Mouse (Mus musculus) intestine, embryonic 16.5 days (tissue): ENCODE measurements around the gene Opcml. TPM values are rescaled to one million over a fixed set of nuclear protein-coding genes. Genes with fewer than 3 reads are reported as not detected.
A peak's percentile ranks its signal among the peaks of the same experiment; 100 is the strongest.

Experiments used
- ATAC-seq: fragments of 200-750 bp; cut with Nextera tagmentation; 2 replicates; pipeline ENCODE4 v1.8.0; 2017; ENCODE audit warnings: moderate TSS enrichment, moderate library complexity
- H3K27ac ChIP-seq: fragments of 300-500 bp; sonication (generic); 2 replicates; pipeline ENCODE4 v1.5.1; 2014; ENCODE audit warnings: mild to moderate bottlenecking, low read length
- H3K27me3 ChIP-seq: fragments of 300-500 bp; sonication (generic); replicated peaks from 2 replicates; pipeline ENCODE4 v1.6.1; 2014; ENCODE audit warnings: low read length, control low read depth, mixed read lengths; ENCODE audit not compliant: control insufficient read depth, insufficient read depth
- H3K36me3 ChIP-seq: fragments of 300-500 bp; sonication (generic); 2 replicates; pipeline ENCODE4 v1.6.1; 2014; ENCODE audit warnings: low read length, control low read depth; ENCODE audit not compliant: control insufficient read depth, insufficient read depth
- H3K4me1 ChIP-seq: fragments of 300-500 bp; sonication (generic); 2 replicates; pipeline ENCODE4 v1.6.1; 2014; ENCODE audit warnings: low read length, control low read depth, mixed read lengths; ENCODE audit not compliant: control insufficient read depth, insufficient read depth
- H3K4me2 ChIP-seq: fragments of 300-500 bp; sonication (generic); 2 replicates; pipeline ENCODE4 v1.6.1; 2014; ENCODE audit warnings: low read depth, low read length, control low read depth
- H3K4me3 ChIP-seq: fragments of 300-500 bp; sonication (generic); 2 replicates; pipeline ENCODE4 v1.5.1; 2014; ENCODE audit warnings: mild to moderate bottlenecking, low read length
- H3K9ac ChIP-seq: fragments of 300-500 bp; sonication (generic); 2 replicates; pipeline ENCODE4 v1.6.1; 2014; ENCODE audit warnings: low read depth, low read length
- H3K9me3 ChIP-seq: fragments of 300-500 bp; sonication (generic); 2 replicates; pipeline ENCODE4 v1.6.1; 2016; ENCODE audit warnings: low read length, control low read depth; ENCODE audit not compliant: control insufficient read depth
- WGBS: fragments of 180-500 bp; shearing (Covaris S2); extraction: QIAGEN DNeasy Blood & Tissue Kit; methylation state at CpG from one replicate; pipeline ENCODE4 v1.1.7; 2014; 5-methylcytosine and 5-hydroxymethylcytosine counted together
- polyA plus RNA-seq: library from polyadenylated mRNA; unstranded; fragments of >200 nt; fragmentation: Nextera tagmentation; extraction: Ambion mirVana; gene quantifications from 2 replicates; pipeline ENCODE4 v1.2.1, GENCODE M21; 2015

The Opcml gene
- polyA plus RNA-seq, 1 experiment from 2014 or later = 3.1 TPM

DNA sequence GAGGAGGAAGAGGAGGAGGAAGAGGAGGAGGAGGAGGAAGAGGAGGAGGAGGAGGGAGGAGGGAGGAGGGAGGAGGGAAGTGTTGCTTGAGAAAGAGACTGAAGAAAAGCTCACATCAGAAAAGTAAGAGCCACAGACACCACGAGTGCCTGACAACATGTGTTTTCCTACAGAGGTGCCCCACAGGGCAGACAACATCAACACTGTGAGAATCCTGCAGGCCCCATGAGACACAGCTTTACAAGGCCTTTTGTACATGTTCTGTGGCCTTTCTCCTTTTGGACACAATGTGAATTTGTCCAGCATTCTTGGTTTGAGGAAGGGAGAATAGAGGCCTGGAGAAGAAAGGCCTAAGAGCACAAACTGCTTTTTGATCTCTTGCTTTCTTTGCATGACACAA is 471.4 kb downstream of the Opcml start:
- Histone ChIP-seq H3K4me1 (no peaks in the 10 kb centered on the region), H3K9me3 (no peaks in the 10 kb centered on the region), H3K27ac (no peak overlapping the region), H3K4me2 (no peak overlapping the region), H3K9ac (no peak overlapping the region), H3K27me3 (0 out of 2 replicates have a peak, but pooled peaks cover 2% of the 10 kb centered on the region), H3K36me3 (no peaks in the 10 kb centered on the region), H3K4me3 (no peak overlapping the region)
- ATAC-seq = no peak
- 68% methylated on average over 1 of the region's 1 CpGs for WGBS

DNA sequence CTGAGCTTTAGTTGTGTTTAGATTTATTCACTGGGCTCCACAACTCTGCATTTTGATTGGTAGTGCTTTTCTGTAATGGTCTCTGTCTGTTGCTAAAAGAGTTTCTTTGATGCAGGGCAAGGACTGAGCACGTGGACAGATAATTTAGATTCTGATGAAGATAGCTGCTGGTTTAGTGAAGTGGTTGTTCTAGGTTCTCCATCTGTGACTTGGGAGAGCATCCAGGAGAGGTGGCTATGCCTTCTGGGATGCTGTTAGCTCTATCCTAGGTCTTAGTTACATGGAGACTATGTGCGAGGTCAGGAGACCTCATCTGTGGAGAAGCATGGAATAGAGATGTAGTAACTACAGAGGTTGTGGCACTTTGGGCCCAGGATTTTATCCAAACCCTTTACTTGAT is 472.3 kb downstream of the Opcml start:
- H3K4me2 ChIP-seq = no peak overlapping the region
- no peak overlapping the region for H3K4me3 ChIP-seq
- no peaks in the 10 kb centered on the region for H3K36me3 ChIP-seq
- no peaks in the 10 kb centered on the region for H3K9me3 ChIP-seq
- H3K4me1 ChIP-seq = no peaks in the 10 kb centered on the region
- ATAC-seq = no peak
- whole genome bisulfite sequencing = 66% methylated on average over 2 of the region's 2 CpGs
- 0 out of 2 replicates have a peak, but pooled peaks cover 2% of the 10 kb centered on the region for H3K27me3 ChIP-seq
- no peak overlapping the region for H3K27ac ChIP-seq
- no peak overlapping the region for H3K9ac ChIP-seq

GRCm38 (mm10) chr9:28264761-28265160 is 474.2 kb downstream of the Opcml start:
- no peaks in the 10 kb centered on the region for H3K4me1 ChIP-seq
- H3K27ac ChIP-seq = no peak overlapping the region
- H3K9me3 ChIP-seq = no peaks in the 10 kb centered on the region
- H3K27me3 ChIP-seq = no peaks in the 10 kb centered on the region
- WGBS = 63% methylated on average over 6 of the region's 6 CpGs
- no peak overlapping the region for H3K9ac ChIP-seq
- H3K36me3 ChIP-seq = no peaks in the 10 kb centered on the region
- H3K4me3 ChIP-seq = no peak overlapping the region
- no peak overlapping the region for H3K4me2 ChIP-seq
- ATAC-seq = no peak

DNA sequence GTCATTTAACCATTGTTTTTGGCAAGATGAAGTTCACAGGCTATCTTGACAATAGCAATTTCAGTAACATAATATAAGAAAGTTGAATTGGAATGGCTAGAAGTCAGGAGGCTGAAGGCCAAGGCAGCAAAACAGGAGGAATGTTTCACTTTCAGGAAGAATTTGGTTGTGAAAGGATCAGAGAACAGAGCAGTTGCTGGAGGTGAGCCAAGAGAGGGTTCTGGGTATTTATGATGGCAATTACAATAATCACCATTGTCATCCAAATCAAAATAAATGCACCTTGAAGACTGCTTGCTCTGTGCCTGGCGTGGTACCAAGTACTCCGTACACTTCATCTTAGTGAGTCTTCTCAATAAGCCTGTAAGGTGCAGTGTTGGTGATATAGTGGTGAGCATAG is 483.2 kb downstream of the Opcml start:
- Histone ChIP-seq H3K9me3 (no peaks in the 10 kb centered on the region), H3K4me1 (no peaks in the 10 kb centered on the region), H3K36me3 (no peaks in the 10 kb centered on the region), H3K27me3 (no peaks in the 10 kb centered on the region), H3K4me3 (no peak overlapping the region), H3K9ac (no peak overlapping the region), H3K4me2 (no peak overlapping the region), H3K27ac (no peak overlapping the region)
- ATAC-seq = no peak
- 77% methylated on average over 2 of the region's 2 CpGs for WGBS

GRCm38 (mm10) chr9:28278555-28278954 is 488.0 kb downstream of the Opcml start:
- Histone ChIP-seq H3K36me3 (no peaks in the 10 kb centered on the region), H3K9me3 (no peaks in the 10 kb centered on the region), H3K4me2 (no peak overlapping the region), H3K4me1 (0 out of 2 replicates have a peak, but pooled peaks cover 4% of the 10 kb centered on the region), H3K27me3 (no peaks in the 10 kb centered on the region), H3K4me3 (no peak overlapping the region), H3K27ac (no peak overlapping the region), H3K9ac (no peak overlapping the region)
- no peak for ATAC-seq
- WGBS = 86% methylated on average over 2 of the region's 2 CpGs

DNA sequence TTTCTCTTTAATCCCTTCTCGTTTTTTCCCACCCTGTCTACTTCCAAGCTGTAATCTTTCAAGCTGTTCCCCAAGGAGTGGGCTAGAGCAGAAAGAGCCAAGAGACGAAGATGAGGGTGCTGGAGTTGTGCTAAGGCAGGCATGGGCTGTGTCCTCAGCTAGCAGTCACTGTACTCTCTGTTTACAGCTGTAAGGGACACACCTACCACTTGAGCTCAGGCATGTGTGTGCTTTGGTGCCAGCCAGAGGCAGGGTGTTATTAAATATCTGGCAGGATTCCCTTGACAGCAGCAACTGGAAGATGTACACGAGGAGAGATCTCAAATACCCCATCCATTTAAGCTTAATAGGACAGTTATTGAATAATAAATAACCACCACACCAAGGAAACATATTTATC is 490.4 kb downstream of the Opcml start:
- 34% methylated on average over 3 of the region's 3 CpGs for WGBS
- ATAC-seq = no peak
- Histone ChIP-seq H3K9me3 (no peaks in the 10 kb centered on the region), H3K4me2 (no peak overlapping the region), H3K27ac (no peak overlapping the region), H3K4me1 (0 out of 2 replicates have a peak, but pooled peaks cover 4% of the 10 kb centered on the region), H3K36me3 (no peaks in the 10 kb centered on the region), H3K27me3 (no peaks in the 10 kb centered on the region), H3K9ac (no peak overlapping the region), H3K4me3 (no peak overlapping the region)

DNA sequence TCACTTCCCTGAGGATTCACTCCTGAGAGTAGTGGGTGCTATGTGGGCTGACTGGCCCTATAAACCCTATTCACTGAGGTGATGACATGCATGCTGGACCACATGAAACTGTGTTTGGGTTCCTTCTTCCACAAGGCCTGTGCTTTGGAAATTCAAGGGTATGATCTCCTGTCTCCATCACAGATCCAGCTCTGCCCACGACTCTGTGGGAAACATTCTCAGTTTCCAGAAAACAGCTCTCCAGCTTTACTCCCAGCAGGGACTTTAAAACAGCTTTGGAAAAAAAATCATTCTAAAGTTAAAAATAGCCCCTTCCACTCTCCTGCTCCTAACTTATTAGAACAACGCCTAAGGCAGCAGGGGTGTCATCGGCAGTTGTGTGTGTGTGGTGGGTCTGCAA is 491.0 kb downstream of the Opcml start:
- no peak overlapping the region for H3K9ac ChIP-seq
- no peaks in the 10 kb centered on the region for H3K9me3 ChIP-seq
- no peak overlapping the region for H3K27ac ChIP-seq
- H3K4me3 ChIP-seq = no peak overlapping the region
- 0 out of 2 replicates have a peak, but pooled peaks cover 4% of the 10 kb centered on the region for H3K4me1 ChIP-seq
- ATAC-seq = no peak
- no peaks in the 10 kb centered on the region for H3K36me3 ChIP-seq
- WGBS = 61% methylated on average over 3 of the region's 3 CpGs
- H3K27me3 ChIP-seq = no peaks in the 10 kb centered on the region
- H3K4me2 ChIP-seq = no peak overlapping the region

DNA sequence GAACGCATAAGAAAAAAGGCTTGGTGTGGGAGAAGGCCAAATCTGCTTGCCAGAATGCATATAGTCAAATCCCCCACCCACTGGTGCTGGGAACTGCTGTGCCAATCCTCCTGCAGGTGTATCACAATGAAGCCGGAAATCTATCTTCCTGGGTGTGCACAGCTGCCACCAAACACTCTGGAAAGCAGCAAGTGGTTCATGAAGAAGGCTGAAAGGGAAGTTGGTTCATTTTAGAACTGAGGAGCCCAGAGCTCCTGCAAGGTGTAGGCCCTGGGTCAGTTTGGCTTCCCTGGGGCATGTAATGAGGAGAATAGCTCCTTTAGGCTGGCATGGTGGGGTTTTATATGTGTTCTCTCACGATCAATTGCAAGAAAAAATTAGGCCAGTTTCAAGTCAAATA is 494.4 kb downstream of the Opcml start:
- Histone ChIP-seq H3K4me3 (no peak overlapping the region), H3K27me3 (no peaks in the 10 kb centered on the region), H3K9ac (no peak overlapping the region), H3K9me3 (no peaks in the 10 kb centered on the region), H3K4me1 (0 out of 2 replicates have a peak, but pooled peaks cover 4% of the 10 kb centered on the region), H3K27ac (no peak overlapping the region), H3K36me3 (no peaks in the 10 kb centered on the region), H3K4me2 (no peak overlapping the region)
- ATAC-seq = no peak
- 86% methylated on average over 3 of the region's 3 CpGs for WGBS

- Histone ChIP-seq H3K27me3 (no peaks in the 10 kb centered on the region), H3K27ac (no peak overlapping the region), H3K4me2 (no peak overlapping the region), H3K9ac (no peak overlapping the region), H3K4me3 (no peak overlapping the region), H3K36me3 (no peaks in the 10 kb centered on the region), H3K9me3 (no peaks in the 10 kb centered on the region), H3K4me1 (no peaks in the 10 kb centered on the region)
- ATAC-seq = no peak
- 73% methylated on average over 7 of the region's 7 CpGs for WGBS
Measured at GRCm38 (mm10) chr9:28286384-28286783, 495.8 kb downstream of the Opcml start.

- Histone ChIP-seq H3K4me3 (no peak overlapping the region), H3K27ac (no peak overlapping the region), H3K27me3 (no peaks in the 10 kb centered on the region), H3K36me3 (no peaks in the 10 kb centered on the region), H3K9me3 (no peaks in the 10 kb centered on the region), H3K4me2 (no peak overlapping the region), H3K4me1 (no peaks in the 10 kb centered on the region), H3K9ac (no peak overlapping the region)
- ATAC-seq = peak; percentile 86
- WGBS = 50% methylated on average over 2 of the region's 2 CpGs
Measured at GRCm38 (mm10) chr9:28287485-28287884, 496.9 kb downstream of the Opcml start.
